Mouse (Mus musculus): ENCODE data around the gene Rnase12. TPM values are rescaled to one million over a fixed set of nuclear protein-coding genes. Genes with fewer than 3 reads are reported as not detected.

Gene Rnase12
- not detected in 2 replicates for polyA plus RNA-seq (2012; rRNA removed)

GRCm38 (mm10) chr14:51057401-51057831 is at the start of gene Rnase12:
Gene Rnase12 (minus strand): TSS chr14:51057661.

GRCm38 (mm10) chr14:51090921-51091900 is 33.8 kb upstream of the Rnase12 start, which contains the start of the genes Rnase4 and Ang:
Gene Rnase4 (plus strand): TSS chr14:51091077.
Gene Ang (plus strand): TSS chr14:51091150.

GRCm38 (mm10) chr14:51074335-51074734 is 16.9 kb upstream of the Rnase12 start, which contains the start of gene Olfr750:
Gene Olfr750 (minus strand): TSS chr14:51074435.

DNA sequence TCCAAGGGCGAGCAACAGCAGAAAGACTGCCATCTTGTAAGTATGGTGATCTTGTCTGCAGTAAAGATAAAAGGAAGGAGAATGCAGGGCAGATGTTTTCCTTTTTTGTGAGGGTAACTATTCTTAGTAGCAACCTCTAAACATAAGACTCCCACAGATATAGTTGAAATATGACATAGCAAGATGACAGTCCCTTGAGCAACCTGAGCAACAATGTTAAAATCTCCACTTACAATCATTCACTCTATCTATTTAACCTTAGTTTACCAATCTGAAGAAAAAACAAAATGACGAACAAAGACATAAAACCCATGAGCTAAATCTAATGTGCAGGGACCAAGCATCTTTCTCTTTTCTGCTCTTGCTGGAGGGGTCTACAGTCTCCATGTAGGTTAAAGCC is 7.4 kb downstream of the Rnase12 start, which contains the start of gene Rnase11:
Rnase11 (minus strand) TSS at position 101 of the 400 bp plus-strand sequence.

GRCm38 (mm10) chr14:51041769-51042168 is 15.7 kb downstream of the Rnase12 start, which contains the start of gene Rnase9:
Gene Rnase9 (minus strand): TSS chr14:51041869.

DNA sequence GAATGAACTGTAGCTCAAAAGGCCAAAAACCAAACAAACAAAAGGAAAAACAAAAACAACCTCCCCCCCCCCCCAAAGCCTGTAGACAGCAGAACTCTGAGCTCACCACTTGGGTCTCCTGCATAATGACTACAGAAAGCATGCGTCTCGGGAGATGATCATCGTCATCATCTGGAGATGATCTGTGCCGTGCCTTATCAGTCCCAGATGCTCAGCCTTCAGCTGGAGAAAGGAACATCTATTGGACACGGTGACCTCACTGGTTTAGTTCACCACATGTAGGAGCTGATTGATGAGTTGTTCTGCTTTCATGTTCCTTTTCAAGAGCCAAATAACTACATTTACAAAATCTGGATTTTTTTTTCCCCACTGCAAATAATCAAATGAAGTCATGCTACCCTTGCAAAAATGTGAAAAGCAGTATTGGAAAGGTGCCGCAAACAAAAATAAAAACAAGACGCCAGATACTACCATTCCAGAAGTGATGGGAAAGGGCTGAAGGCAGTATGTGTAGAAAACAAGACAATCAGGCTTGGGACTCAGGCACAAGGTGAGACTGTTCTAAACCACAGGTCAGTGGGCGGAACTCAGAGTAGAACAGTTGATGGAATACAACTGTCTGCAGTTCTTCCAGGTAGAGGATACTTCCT is 50.2 kb downstream of the Rnase12 start, which contains the start of gene Rnase10:
Rnase10 (plus strand) TSS at position 600 of the 650 bp plus-strand sequence.

Other genes starting within 250 kb of the Rnase12 start
- gene Ccnb1ip1, start 249.9 kb downstream of the Rnase12 start, polyA plus RNA-seq (2012; rRNA removed) = not detected in 2 replicates
- 8.2 and 10.7 TPM in 2 replicates for gene Parp2, start 249.8 kb downstream of the Rnase12 start, polyA plus RNA-seq (2012; rRNA removed)
- 89.0 and 100 TPM in 2 replicates for gene Tep1, start 187.1 kb downstream of the Rnase12 start, polyA plus RNA-seq (2012; rRNA removed)
- gene Klhl33, start 160.2 kb downstream of the Rnase12 start, polyA plus RNA-seq (2012; rRNA removed) = 0.62 TPM in 2 replicates
- gene Osgep, start 132.8 kb downstream of the Rnase12 start, polyA plus RNA-seq (2012; rRNA removed) = 105 and 129 TPM in 2 replicates
- gene Apex1, start 132.7 kb downstream of the Rnase12 start, polyA plus RNA-seq (2012; rRNA removed) = 15.1 and 17.7 TPM in 2 replicates
- gene Pip4p1, start 126.8 kb downstream of the Rnase12 start, polyA plus RNA-seq (2012; rRNA removed) = 108 and 127 TPM in 2 replicates
- 31.4 and 31.9 TPM in 2 replicates for gene Pnp, start 126.6 kb downstream of the Rnase12 start, polyA plus RNA-seq (2012; rRNA removed)
- 8.0 and 8.9 TPM in 2 replicates for gene Gm49342, start 113.1 kb downstream of the Rnase12 start, polyA plus RNA-seq (2012; rRNA removed)
- 6.9 and 7.1 TPM in 2 replicates for gene Pnp2, start 101.7 kb downstream of the Rnase12 start, polyA plus RNA-seq (2012; rRNA removed)
- not detected in 2 replicates for gene Rnase10, start 49.9 kb downstream of the Rnase12 start, polyA plus RNA-seq (2012; rRNA removed)
- gene Rnase9, start 15.8 kb downstream of the Rnase12 start, polyA plus RNA-seq (2012; rRNA removed) = not detected in 2 replicates
- not detected in 2 replicates for gene Rnase11, start 7.5 kb downstream of the Rnase12 start, polyA plus RNA-seq (2012; rRNA removed)
- not detected in 2 replicates for gene Olfr750, start 16.8 kb upstream of the Rnase12 start, polyA plus RNA-seq (2012; rRNA removed)
- 189 and 208 TPM in 2 replicates for gene Rnase4, start 33.4 kb upstream of the Rnase12 start, polyA plus RNA-seq (2012; rRNA removed)
- 36.2 and 45.6 TPM in 2 replicates for gene Ang, start 33.5 kb upstream of the Rnase12 start, polyA plus RNA-seq (2012; rRNA removed)
- gene Eddm3b, start 56.8 kb upstream of the Rnase12 start, polyA plus RNA-seq (2012; rRNA removed) = not detected in 2 replicates
- gene Rnase6, start 66.2 kb upstream of the Rnase12 start, polyA plus RNA-seq (2012; rRNA removed) = 2.6 and 4.4 TPM in 2 replicates
- 0.93 and 816 TPM in 2 replicates for gene Rnase1, start 89.1 kb upstream of the Rnase12 start, polyA plus RNA-seq (2012; rRNA removed)
- gene Rnase2b, start 104.6 kb upstream of the Rnase12 start, polyA plus RNA-seq (2012; rRNA removed) = 0.28 and 0.32 TPM in 2 replicates
- gene Ang2, start 141.5 kb upstream of the Rnase12 start, polyA plus RNA-seq (2012; rRNA removed) = not detected in 2 replicates
- not detected in 2 replicates for gene Ear14, start 145.7 kb upstream of the Rnase12 start, polyA plus RNA-seq (2012; rRNA removed)
- not detected in 2 replicates for gene Rnase2a, start 198.5 kb upstream of the Rnase12 start, polyA plus RNA-seq (2012; rRNA removed)